Mouse (Mus musculus): ENCODE results near the gene Prss35.

Prss35 gene

GRCm38 (mm10) chr9:86728214-86728814 is 15.1 kb upstream of the Prss35 start:
- in situ Hi-C loops (cut with MboI; ENCODE audit: low pct_unique_long_range_greater_than_20kb in 1 of 2, low sequenced_read_pairs in 2 of 2, unreplicated experiment in 1 of 2) = no loop called here

GRCm38 (mm10) chr9:86729084-86729483 is 14.4 kb upstream of the Prss35 start:
- in situ Hi-C loops (cut with MboI; ENCODE audit: low pct_unique_long_range_greater_than_20kb in 1 of 2, low sequenced_read_pairs in 2 of 2, unreplicated experiment in 1 of 2) = no loop called here

GRCm38 (mm10) chr9:86729811-86730210 is 13.6 kb upstream of the Prss35 start:
- in situ Hi-C loops (cut with MboI; ENCODE audit: low pct_unique_long_range_greater_than_20kb in 1 of 2, low sequenced_read_pairs in 2 of 2, unreplicated experiment in 1 of 2) = no loop called here

- in situ Hi-C loops (cut with MboI; ENCODE audit: low pct_unique_long_range_greater_than_20kb in 1 of 2, low sequenced_read_pairs in 2 of 2, unreplicated experiment in 1 of 2) = no loop called here
These were observed 9.1 kb upstream of the Prss35 start for GRCm38 (mm10) chr9:86734357-86734756.

DNA sequence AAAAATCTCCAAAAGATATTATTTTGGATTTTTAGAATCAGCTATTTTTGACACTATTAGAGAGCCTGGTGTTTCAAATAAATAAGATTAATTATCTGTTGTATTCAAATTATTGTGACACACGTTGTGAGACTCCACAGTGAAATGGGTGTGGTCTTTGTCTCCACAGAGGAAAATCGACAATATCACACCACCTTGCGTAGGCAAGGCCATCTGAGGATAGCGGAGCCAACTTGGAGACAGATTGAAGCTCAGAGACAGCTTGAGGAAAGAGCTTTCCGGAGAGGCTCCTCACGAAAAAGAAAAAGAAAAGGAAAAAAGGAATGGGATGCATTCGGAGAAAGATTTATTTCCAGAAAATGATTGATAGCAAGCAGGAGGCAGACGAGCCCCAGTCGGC is 8.7 kb upstream of the Prss35 start:
- in situ Hi-C loops (cut with MboI; ENCODE audit: low pct_unique_long_range_greater_than_20kb in 1 of 2, low sequenced_read_pairs in 2 of 2, unreplicated experiment in 1 of 2) = no loop called here

GRCm38 (mm10) chr9:86736991-86737390 is 6.5 kb upstream of the Prss35 start:
- in situ Hi-C loops (cut with MboI; ENCODE audit: low pct_unique_long_range_greater_than_20kb in 1 of 2, low sequenced_read_pairs in 2 of 2, unreplicated experiment in 1 of 2) = no loop called here

DNA sequence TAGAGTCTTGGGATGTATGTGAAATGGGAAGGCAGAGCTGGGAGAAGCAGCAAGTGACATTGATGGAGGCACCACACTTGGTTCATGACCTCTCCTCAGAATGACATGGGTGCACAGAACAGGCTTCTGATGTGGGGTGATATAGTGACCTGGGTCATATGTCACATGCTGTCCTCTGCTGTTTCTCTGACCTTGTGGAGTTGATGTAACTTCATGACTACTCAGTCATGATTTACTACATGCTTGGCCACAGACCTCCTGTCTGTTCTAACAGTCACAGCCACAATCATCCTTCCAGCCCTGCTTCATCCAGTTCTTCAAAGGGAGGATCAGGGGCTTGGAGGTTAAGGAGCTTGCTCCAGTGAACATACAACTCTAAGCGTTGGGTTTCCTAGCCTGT is 5.4 kb upstream of the Prss35 start:
- in situ Hi-C loops (cut with MboI; ENCODE audit: low pct_unique_long_range_greater_than_20kb in 1 of 2, low sequenced_read_pairs in 2 of 2, unreplicated experiment in 1 of 2) = no loop called here

- in situ Hi-C loops (cut with MboI; ENCODE audit: low pct_unique_long_range_greater_than_20kb in 1 of 2, low sequenced_read_pairs in 2 of 2, unreplicated experiment in 1 of 2) = no loop called here
These were observed 4.6 kb upstream of the Prss35 start for GRCm38 (mm10) chr9:86738801-86739200.

DNA sequence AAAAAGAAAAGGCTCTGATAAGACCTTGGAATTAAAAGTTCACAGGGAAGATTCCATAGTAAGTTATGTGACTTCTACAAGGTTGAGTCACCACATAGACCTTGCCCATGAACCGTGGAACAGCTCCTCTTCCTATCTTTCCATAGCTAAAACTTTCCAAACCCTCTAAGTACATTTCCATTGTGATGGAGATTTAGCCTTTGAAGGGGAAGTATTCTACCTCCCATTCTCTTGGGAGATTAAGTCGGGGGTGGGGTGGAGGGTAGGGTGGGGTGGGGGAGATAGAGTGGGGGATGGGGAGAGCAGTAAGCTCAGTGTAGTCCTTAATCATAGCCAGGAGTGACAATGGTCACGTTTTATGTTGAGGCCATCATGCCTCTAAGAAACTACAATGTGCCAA is 3.5 kb upstream of the Prss35 start:
- in situ Hi-C loops (cut with MboI; ENCODE audit: low pct_unique_long_range_greater_than_20kb in 1 of 2, low sequenced_read_pairs in 2 of 2, unreplicated experiment in 1 of 2) = loop anchor here (5.0 to 10.0 kb wide), 2 partner anchors 48 to 155 kb away; no protein-coding TSS in a partner anchor

DNA sequence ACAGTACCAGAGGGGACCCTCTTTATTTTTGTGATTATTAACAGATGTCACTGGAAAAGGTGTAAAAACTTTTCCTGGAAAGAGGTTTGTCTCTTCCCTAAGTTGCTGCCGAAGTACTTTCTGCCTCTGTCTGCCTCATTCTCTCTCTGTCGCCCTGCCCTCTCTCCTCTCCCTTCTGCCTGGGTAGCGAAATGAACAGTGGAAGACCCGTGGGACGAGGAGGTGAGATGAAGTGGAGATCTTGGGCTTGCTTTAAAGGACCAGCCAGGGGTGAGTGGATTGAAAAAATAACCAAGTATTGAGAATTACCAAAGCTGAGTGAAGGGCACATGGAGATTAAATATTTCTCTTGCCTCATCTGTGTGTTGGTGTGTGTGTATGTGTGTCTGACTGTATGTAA is 592 bp downstream of the Prss35 start:
- in situ Hi-C loops (cut with MboI; ENCODE audit: low pct_unique_long_range_greater_than_20kb in 1 of 2, low sequenced_read_pairs in 2 of 2, unreplicated experiment in 1 of 2) = loop anchor here (5.0 to 10.0 kb wide), 2 partner anchors 52 to 159 kb away; no protein-coding TSS in a partner anchor

GRCm38 (mm10) chr9:86745926-86746581 is 2.6 kb downstream of the Prss35 start:
- in situ Hi-C loops (cut with MboI; ENCODE audit: low pct_unique_long_range_greater_than_20kb in 1 of 2, low sequenced_read_pairs in 2 of 2, unreplicated experiment in 1 of 2) = loop anchor here in 1 of 2 experiments (10.0 kb wide), 1 partner anchor 161 kb away; no protein-coding TSS in a partner anchor

GRCm38 (mm10) chr9:86762477-86763376 is 19.3 kb downstream of the Prss35 start:
- in situ Hi-C loops (cut with MboI; ENCODE audit: low pct_unique_long_range_greater_than_20kb in 1 of 2, low sequenced_read_pairs in 2 of 2, unreplicated experiment in 1 of 2) = no loop called here

- in situ Hi-C loops (cut with MboI; ENCODE audit: low pct_unique_long_range_greater_than_20kb in 1 of 2, low sequenced_read_pairs in 2 of 2, unreplicated experiment in 1 of 2) = no loop called here
These were observed 20.6 kb downstream of the Prss35 start for GRCm38 (mm10) chr9:86764002-86764401.

DNA sequence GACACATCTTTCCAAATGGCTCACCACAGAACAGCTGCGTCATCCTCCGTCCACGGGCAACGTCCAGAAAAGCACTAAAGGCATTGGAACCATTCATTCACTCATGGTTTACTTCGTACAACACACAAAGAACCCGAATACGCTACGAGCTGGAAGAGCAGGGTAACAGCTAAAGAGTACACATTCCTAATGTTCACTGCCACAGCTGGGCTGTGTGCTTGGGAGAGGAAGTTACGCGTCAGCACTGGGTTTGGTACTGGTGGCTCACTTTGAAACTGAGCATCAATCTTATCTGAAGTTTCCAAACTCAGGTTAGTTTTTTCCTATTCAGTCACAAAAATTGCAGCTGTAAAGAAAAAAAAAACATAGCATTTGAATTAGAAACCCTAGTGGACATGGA is 23.5 kb downstream of the Prss35 start:
- in situ Hi-C loops (cut with MboI; ENCODE audit: low pct_unique_long_range_greater_than_20kb in 1 of 2, low sequenced_read_pairs in 2 of 2, unreplicated experiment in 1 of 2) = no loop called here

GRCm38 (mm10) chr9:86772897-86773296 is 29.4 kb downstream of the Prss35 start:
- in situ Hi-C loops (cut with MboI; ENCODE audit: low pct_unique_long_range_greater_than_20kb in 1 of 2, low sequenced_read_pairs in 2 of 2, unreplicated experiment in 1 of 2) = no loop called here

- in situ Hi-C loops (cut with MboI; ENCODE audit: low pct_unique_long_range_greater_than_20kb in 1 of 2, low sequenced_read_pairs in 2 of 2, unreplicated experiment in 1 of 2) = no loop called here
These were observed 30.5 kb downstream of the Prss35 start for GRCm38 (mm10) chr9:86773996-86774395.

GRCm38 (mm10) chr9:86775374-86775773 is 31.9 kb downstream of the Prss35 start:
- in situ Hi-C loops (cut with MboI; ENCODE audit: low pct_unique_long_range_greater_than_20kb in 1 of 2, low sequenced_read_pairs in 2 of 2, unreplicated experiment in 1 of 2) = no loop called here

DNA sequence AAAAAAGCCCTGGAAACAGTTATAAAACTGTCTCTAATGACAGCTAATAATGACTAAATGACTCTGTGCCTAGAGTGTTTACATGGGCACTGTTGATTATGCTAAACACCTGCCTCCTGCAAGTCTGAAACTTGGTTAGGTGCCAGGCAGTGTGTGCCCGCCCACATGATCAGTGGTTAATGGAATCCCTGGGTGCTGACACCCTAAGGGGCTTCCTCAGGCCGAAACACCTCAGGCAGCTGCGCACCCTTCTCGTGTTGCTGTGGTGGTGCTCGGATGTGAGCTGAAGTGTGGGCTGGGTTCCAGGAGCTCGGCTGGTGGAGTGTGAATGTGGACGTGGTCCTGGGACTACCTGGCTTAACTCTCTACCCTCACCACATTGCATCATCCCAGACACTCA is 33.9 kb downstream of the Prss35 start:
- in situ Hi-C loops (cut with MboI; ENCODE audit: low pct_unique_long_range_greater_than_20kb in 1 of 2, low sequenced_read_pairs in 2 of 2, unreplicated experiment in 1 of 2) = no loop called here

DNA sequence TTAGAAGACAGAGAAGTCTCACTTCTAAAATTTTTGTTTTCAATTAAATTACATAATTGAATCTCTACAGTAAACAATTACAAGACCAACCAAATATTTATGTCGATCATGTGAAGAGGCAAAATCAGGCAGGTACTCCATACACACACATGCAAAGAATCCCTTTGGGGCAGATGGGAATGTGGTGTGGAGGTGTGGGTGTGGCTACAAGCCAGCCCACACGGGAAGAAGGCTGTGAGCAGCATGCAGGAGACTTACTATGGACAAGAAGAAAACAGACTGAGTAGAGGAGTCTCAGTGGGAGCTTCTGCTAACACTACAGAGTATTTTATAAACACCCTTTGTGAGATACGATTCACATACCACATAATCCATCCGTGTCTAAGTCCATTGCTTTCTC is 34.8 kb downstream of the Prss35 start:
- in situ Hi-C loops (cut with MboI; ENCODE audit: low pct_unique_long_range_greater_than_20kb in 1 of 2, low sequenced_read_pairs in 2 of 2, unreplicated experiment in 1 of 2) = no loop called here

Measured in mouse embryonic stem cell (cell line).